In genomic region chr6:88499481-88500404, GRCm38 (mm10) we compare ENCODE assay signal across 8 mouse cellular contexts. TPM values are rescaled to one million over a fixed set of nuclear protein-coding genes. Genes with fewer than 3 reads are reported as not detected.
DNase-seq lines count a peak whose midpoint lies in the region; ATAC-seq and TF ChIP-seq lines count a peak whose summit lies in the region.

No protein-coding gene starts in this region.

- H3K4me3 ChIP-seq in intestine, postnatal 0 days (ENCODE audit: low read depth, low read length): peak overlapping the region; percentile 56
- peak overlapping the region; percentile 63 for H3K4me3 ChIP-seq in liver, embryonic 13.5 days (replicated peaks)
- H3K4me3 ChIP-seq in testis, adult 2 months (ENCODE audit: control insufficient read depth, low read depth, low read length): peak overlapping the region; percentile 62

- intact Hi-C loops in gastrocnemius, postnatal 14 days (cut with DNase I; ENCODE audit: low total_unique reads): loop anchor here (5.0 to 10.0 kb wide), 2 partner anchors 315 to 387 kb away; no protein-coding TSS in a partner anchor

- no peaks in the 10 kb centered on the region for H3K27me3 ChIP-seq in intestine, postnatal 0 days (replicated peaks; ENCODE audit: control insufficient read depth, insufficient read depth, low read length)
- H3K27me3 ChIP-seq in liver, embryonic 13.5 days: no peaks in the 10 kb centered on the region
- no peaks in the 10 kb centered on the region for H3K27me3 ChIP-seq in testis, adult 2 months (ENCODE audit: control insufficient read depth, insufficient read depth, low read length)

- DNase-seq in ovary, postnatal 10 days (ENCODE audit: low spot score): peak; percentile 33
- DNase-seq in ovary, adult 18-20 months (ENCODE audit: low spot score): no peak
- DNase-seq in cerebellum, postnatal 4 days (ENCODE audit: low spot score in 2 of 2): peak; percentile 76 to 86
- peak; percentile 57 for DNase-seq in gastrocnemius, postnatal 14 days
- peak; percentile 66 for DNase-seq in liver, embryonic 13.5 days
- peak; percentile 89 for DNase-seq in neural tube, embryonic 10.5 days (ENCODE audit: extremely low spot score, low spot score)

- no peak overlapping the region for H3K27ac ChIP-seq in intestine, postnatal 0 days (ENCODE audit: low read depth, low read length)
- peak overlapping the region; percentile 95 for H3K27ac ChIP-seq in liver, embryonic 13.5 days
- H3K27ac ChIP-seq in testis, adult 2 months (ENCODE audit: control insufficient read depth, insufficient read depth, low read depth, low read length): no peak overlapping the region

- TF ChIP-seq POLR2A in testis, adult 2 months (IDR thresholded peaks at IDR 0.05; ENCODE audit: control insufficient read depth, low read depth, low read length): no peak

- peak overlapping the region; percentile 91 for H3K4me2 ChIP-seq in intestine, postnatal 0 days (replicated peaks; ENCODE audit: low read depth)
- H3K4me2 ChIP-seq in liver, embryonic 13.5 days: peak overlapping the region; percentile 93

- H3K4me1 ChIP-seq in intestine, postnatal 0 days (replicated peaks; ENCODE audit: control insufficient read depth, insufficient read depth, low read length): no peaks in the 10 kb centered on the region
- peaks cover 74% of the 10 kb centered on the region for H3K4me1 ChIP-seq in liver, embryonic 13.5 days (replicated peaks)
- peaks cover 7% of the 10 kb centered on the region for H3K4me1 ChIP-seq in testis, adult 2 months (ENCODE audit: control insufficient read depth, insufficient read depth, low read length)

- no peaks in the 10 kb centered on the region for H3K9me3 ChIP-seq in intestine, postnatal 0 days (ENCODE audit: control insufficient read depth)
- no peaks in the 10 kb centered on the region for H3K9me3 ChIP-seq in liver, embryonic 13.5 days (replicated peaks)

- ATAC-seq in intestine, postnatal 0 days: peak; percentile 34; the same call in 1 of the 2 replicates
- ATAC-seq in liver, embryonic 13.5 days (ENCODE audit: low read depth): peak; percentile 52

- 5% methylated on average over 75 of the region's 76 CpGs for WGBS in intestine, postnatal 0 days
- 4% methylated on average over 76 of the region's 76 CpGs for WGBS in liver, embryonic 13.5 days (ENCODE audit: insufficient replicate concordance)

- peak overlapping the region; percentile 38; the same call in 1 of the 2 replicates for H3K9ac ChIP-seq in intestine, postnatal 0 days (ENCODE audit: low read depth, low read length)
- H3K9ac ChIP-seq in liver, embryonic 13.5 days: peak overlapping the region; percentile 74

- peak; percentile 82 for TF ChIP-seq CTCF in intestine, postnatal 0 days (IDR thresholded peaks at IDR 0.05; ENCODE audit: low read depth)
- TF ChIP-seq CTCF in testis, adult 2 months (IDR thresholded peaks at IDR 0.05; ENCODE audit: control insufficient read depth, insufficient read depth, insufficient replicate concordance, low read depth, low read length): peak; percentile 63

- peaks cover 41% of the 10 kb centered on the region for H3K36me3 ChIP-seq in intestine, postnatal 0 days (ENCODE audit: control insufficient read depth, insufficient read depth)
- H3K36me3 ChIP-seq in liver, embryonic 13.5 days: peaks cover 48% of the 10 kb centered on the region
- H3K36me3 ChIP-seq in testis, adult 2 months (ENCODE audit: control insufficient read depth, insufficient read depth, low read length): 0 out of 2 replicates have a peak, but pooled peaks cover 4% of the 10 kb centered on the region

RNA-seq across cellular contexts. Expression of gene Sec61a1, which starts 19.0 kb away (rescaled TPM):
- 10 to 100 TPM; 35.5 to 46.6 TPM for total RNA-seq in gastrocnemius, postnatal 14 days (2021)
- 126 and 129 TPM in 2 replicates for polyA plus RNA-seq in intestine, postnatal 0 days (2015; fragmentation: Nextera tagmentation; extraction: Ambion mirVana)
- 113 and 132 TPM in 2 replicates for polyA plus RNA-seq in liver, embryonic 13.5 days (2015; fragmentation: Nextera tagmentation; extraction: Ambion mirVana)
- 250 and 263 TPM in 2 replicates for polyA plus RNA-seq in testis, adult 2 months (2012; rRNA removed)

RNA-seq across cellular contexts. Expression of gene Ruvbl1, which starts 34.5 kb away (rescaled TPM):
- 10 to 100 TPM; 23.3 to 26.5 TPM for total RNA-seq in gastrocnemius, postnatal 14 days (2021)
- polyA plus RNA-seq in intestine, postnatal 0 days (2015; fragmentation: Nextera tagmentation; extraction: Ambion mirVana): 27.0 and 30.6 TPM in 2 replicates
- polyA plus RNA-seq in liver, embryonic 13.5 days (2015; fragmentation: Nextera tagmentation; extraction: Ambion mirVana): 113 and 122 TPM in 2 replicates
- polyA plus RNA-seq in testis, adult 2 months (2012; rRNA removed): 26.3 and 27.0 TPM in 2 replicates

RNA-seq across cellular contexts. Expression of gene Eefsec, which starts 53.4 kb away (rescaled TPM):
- 1 to 10 TPM; 6.4 to 7.5 TPM for total RNA-seq in gastrocnemius, postnatal 14 days (2021)
- 32.8 and 35.9 TPM in 2 replicates for polyA plus RNA-seq in intestine, postnatal 0 days (2015; fragmentation: Nextera tagmentation; extraction: Ambion mirVana)
- polyA plus RNA-seq in liver, embryonic 13.5 days (2015; fragmentation: Nextera tagmentation; extraction: Ambion mirVana): 22.8 and 23.1 TPM in 2 replicates
- 43.1 and 43.4 TPM in 2 replicates for polyA plus RNA-seq in testis, adult 2 months (2012; rRNA removed)
